Mouse (Mus musculus) hindbrain, embryonic 10.5 days (tissue): ENCODE measurements around the gene Lsm3. TPM values are rescaled to one million over a fixed set of nuclear protein-coding genes. Genes with fewer than 3 reads are reported as not detected.

Experiments used
- DNase-seq: peaks from one replicate; pipeline ENCODE4 v3.0.0-alpha.2; 2017; ENCODE audit warnings: low spot score
- H3K27ac ChIP-seq: fragments of 300-500 bp; sonication (generic); 2 replicates; pipeline ENCODE4 v1.5.1; 2016; ENCODE audit warnings: mild to moderate bottlenecking, moderate library complexity
- H3K27me3 ChIP-seq: fragments of 300-500 bp; sonication (generic); 2 replicates; pipeline ENCODE4 v1.6.1; 2016; ENCODE audit warnings: mild to moderate bottlenecking; ENCODE audit not compliant: poor library complexity, insufficient read depth, severe bottlenecking
- H3K36me3 ChIP-seq: fragments of 300-500 bp; sonication (generic); 2 replicates; pipeline ENCODE4 v1.6.1; 2016; ENCODE audit warnings: mild to moderate bottlenecking, moderate library complexity
- H3K4me1 ChIP-seq: fragments of 300-500 bp; sonication (generic); replicated peaks from 2 replicates; pipeline ENCODE4 v1.6.1; 2016; ENCODE audit warnings: mild to moderate bottlenecking
- H3K4me3 ChIP-seq: fragments of 300-500 bp; sonication (generic); 2 replicates; pipeline ENCODE4 v1.5.1; 2016; ENCODE audit warnings: mild to moderate bottlenecking, moderate library complexity
- H3K9me3 ChIP-seq: fragments of 300-500 bp; sonication (generic); 2 replicates; pipeline ENCODE4 v1.6.1; 2016; ENCODE audit warnings: mild to moderate bottlenecking, moderate library complexity
- WGBS: fragments of 180-500 bp; shearing (Covaris S2); methylation state at CpG from one replicate; pipeline ENCODE4 v1.1.7; 2016; 5-methylcytosine and 5-hydroxymethylcytosine counted together
- polyA plus RNA-seq: library from polyadenylated mRNA; unstranded; fragments of >200 nt; fragmentation: Nextera tagmentation; extraction: Ambion mirVana; gene quantifications from 2 replicates; pipeline ENCODE4 v1.2.1, GENCODE M21; 2016

The Lsm3 gene
- polyA plus RNA-seq, 1 experiment from 2014 or later, result 340 TPM

- WGBS, result 96% methylated on average over 5 of the region's 5 CpGs
- no peaks in the 10 kb centered on the region; the same call in 1 of the 2 replicates for H3K4me1 ChIP-seq
- DNase-seq, result no peak
- peaks cover 88% of the 10 kb centered on the region for H3K36me3 ChIP-seq
- no peak overlapping the region for H3K27ac ChIP-seq
- no peak overlapping the region for H3K4me3 ChIP-seq
- no peaks in the 10 kb centered on the region for H3K27me3 ChIP-seq
- H3K9me3 ChIP-seq, result no peaks in the 10 kb centered on the region
Observed at GRCm38 (mm10) chr6:91522816-91523215, 7.1 kb downstream of the Lsm3 start.

DNA sequence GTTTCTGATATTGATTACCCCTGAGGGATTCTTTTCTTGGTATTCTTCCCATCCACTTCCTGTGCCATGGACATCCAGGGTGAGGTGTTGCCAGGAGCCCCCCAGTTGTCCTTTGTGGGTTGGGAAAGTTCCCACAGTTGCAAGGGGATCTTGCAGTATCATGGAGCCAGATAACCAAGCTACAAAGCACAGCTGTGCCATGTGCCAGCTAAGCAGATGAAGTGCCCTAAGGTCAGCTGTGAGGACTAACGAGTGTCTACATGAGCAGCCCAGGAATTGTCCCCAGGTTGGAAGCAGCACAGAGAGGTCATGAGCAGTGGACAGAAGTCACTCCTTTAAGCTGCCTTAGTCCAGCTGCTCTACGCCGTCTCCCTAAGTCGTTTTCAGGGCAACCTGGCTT is 9.8 kb downstream of the Lsm3 start:
- Histone ChIP-seq H3K9me3 (no peaks in the 10 kb centered on the region), H3K36me3 (peaks cover 82% of the 10 kb centered on the region), H3K4me3 (no peak overlapping the region), H3K4me1 (no peaks in the 10 kb centered on the region; the same call in 1 of the 2 replicates), H3K27ac (no peak overlapping the region), H3K27me3 (no peaks in the 10 kb centered on the region)
- 87% methylated on average over 4 of the region's 4 CpGs for WGBS
- no peak for DNase-seq

GRCm38 (mm10) chr6:91527227-91527860 is 11.6 kb downstream of the Lsm3 start:
- Histone ChIP-seq H3K36me3 (peaks cover 64% of the 10 kb centered on the region), H3K27ac (no peak overlapping the region)
- no peak for DNase-seq

GRCm38 (mm10) chr6:91528265-91528664 is 12.5 kb downstream of the Lsm3 start:
- Histone ChIP-seq H3K36me3 (peaks cover 54% of the 10 kb centered on the region), H3K4me1 (peaks cover 5% of the 10 kb centered on the region; the same call in 1 of the 2 replicates), H3K27me3 (no peaks in the 10 kb centered on the region), H3K9me3 (no peaks in the 10 kb centered on the region), H3K4me3 (no peak overlapping the region), H3K27ac (no peak overlapping the region)
- 89% methylated on average over 7 of the region's 7 CpGs for WGBS
- DNase-seq, result no peak

More at GRCm38 (mm10) chr6:91527227-91527860, 11.6 kb downstream of the Lsm3 start:
- H3K9me3 ChIP-seq, result no peaks in the 10 kb centered on the region
- no peak overlapping the region for H3K4me3 ChIP-seq
- no peaks in the 10 kb centered on the region for H3K27me3 ChIP-seq
- no peaks in the 10 kb centered on the region; the same call in 1 of the 2 replicates for H3K4me1 ChIP-seq
- 54% methylated on average over 5 of the region's 5 CpGs for WGBS

- Histone ChIP-seq H3K27me3 (no peaks in the 10 kb centered on the region), H3K27ac (no peak overlapping the region), H3K4me3 (no peak overlapping the region), H3K9me3 (no peaks in the 10 kb centered on the region), H3K4me1 (peaks cover 12% of the 10 kb centered on the region), H3K36me3 (peaks cover 30% of the 10 kb centered on the region)
- WGBS, result 87% methylated on average over 8 of the region's 8 CpGs
- DNase-seq, result no peak
Observed at GRCm38 (mm10) chr6:91530673-91531072, 14.9 kb downstream of the Lsm3 start.

GRCm38 (mm10) chr6:91531276-91531675 is 15.5 kb downstream of the Lsm3 start:
- DNase-seq, result no peak
- Histone ChIP-seq H3K9me3 (no peaks in the 10 kb centered on the region), H3K36me3 (peaks cover 26% of the 10 kb centered on the region), H3K27me3 (no peaks in the 10 kb centered on the region), H3K4me1 (peaks cover 12% of the 10 kb centered on the region), H3K27ac (no peak overlapping the region), H3K4me3 (no peak overlapping the region)
- 89% methylated on average over 6 of the region's 6 CpGs for WGBS

DNA sequence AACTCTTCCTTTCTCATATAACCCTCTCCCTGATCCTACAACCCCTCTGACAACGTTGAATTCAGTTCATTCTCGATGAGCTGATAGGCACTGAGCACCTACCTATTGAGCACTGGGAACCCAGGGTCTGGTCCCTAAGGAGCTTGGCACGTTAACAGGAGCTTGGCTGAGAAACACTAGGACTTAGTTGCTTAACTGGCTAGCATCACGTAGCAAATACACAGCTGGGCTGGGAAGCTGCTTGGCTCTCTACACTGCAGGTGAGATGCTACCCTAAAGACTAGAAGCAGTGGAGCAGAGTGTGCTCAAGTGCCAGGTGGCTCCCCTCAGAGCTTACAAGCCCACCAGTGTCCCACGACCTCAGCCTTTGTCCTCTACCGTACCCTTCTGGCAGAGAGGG is 16.9 kb downstream of the Lsm3 start:
- 0 out of 2 replicates have a peak overlapping the region, but pooled peaks have one; percentile 13 for H3K27ac ChIP-seq
- DNase-seq, result no peak
- 76% methylated on average over 6 of the region's 6 CpGs for WGBS

DNA sequence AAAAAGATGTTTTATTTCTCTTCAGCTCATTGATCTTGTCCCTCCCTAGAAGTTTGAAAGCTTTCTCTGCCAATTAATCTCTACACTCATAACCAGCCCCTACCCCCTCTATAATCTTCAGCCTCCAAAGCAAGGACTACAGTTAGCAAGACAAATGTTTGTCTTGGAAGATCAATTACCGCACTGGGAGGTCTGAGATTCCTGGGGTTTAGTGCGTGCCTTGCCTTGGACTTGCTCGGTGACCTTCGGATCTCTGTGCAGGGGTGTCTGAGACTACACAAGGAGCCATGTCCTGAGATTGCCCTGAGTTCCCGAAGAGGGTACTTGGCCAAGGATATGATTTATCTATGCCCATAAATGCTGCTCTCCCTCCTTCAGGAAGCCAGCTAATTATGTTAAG is 17.6 kb downstream of the Lsm3 start:
- H3K27ac ChIP-seq, result no peak overlapping the region; the same call in 1 of the 2 replicates
- H3K9me3 ChIP-seq, result no peaks in the 10 kb centered on the region
- no peak overlapping the region for H3K4me3 ChIP-seq
- 63% methylated on average over 5 of the region's 5 CpGs for WGBS
- no peaks in the 10 kb centered on the region for H3K27me3 ChIP-seq
- DNase-seq, result no peak
- H3K36me3 ChIP-seq, result peaks cover 16% of the 10 kb centered on the region
- peaks cover 12% of the 10 kb centered on the region; the same call in 1 of the 2 replicates for H3K4me1 ChIP-seq

More for the DNA sequence above, 16.9 kb downstream of the Lsm3 start:
- H3K4me1 ChIP-seq, result peaks cover 12% of the 10 kb centered on the region; the same call in 1 of the 2 replicates
- H3K4me3 ChIP-seq, result no peak overlapping the region
- no peaks in the 10 kb centered on the region for H3K9me3 ChIP-seq
- no peaks in the 10 kb centered on the region for H3K27me3 ChIP-seq
- H3K36me3 ChIP-seq, result peaks cover 22% of the 10 kb centered on the region

DNA sequence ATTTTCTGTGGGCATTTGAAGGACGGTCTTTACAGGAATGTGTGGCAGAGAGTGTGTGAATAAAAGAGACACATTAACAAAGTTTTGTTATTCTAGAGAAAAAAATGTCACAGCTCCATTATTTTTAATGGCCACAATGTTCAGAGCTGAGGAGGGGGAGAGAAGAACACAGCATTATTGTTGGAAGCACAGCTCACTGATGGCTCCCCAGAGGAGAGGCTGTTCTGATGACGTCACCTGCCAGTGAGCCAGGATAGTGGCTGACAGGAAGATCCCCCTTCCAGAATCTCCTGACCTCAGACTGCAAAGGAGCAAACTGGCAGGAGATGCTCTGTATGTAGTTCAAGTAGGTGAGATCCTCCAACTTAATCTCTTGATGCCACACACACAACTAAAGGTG is 18.0 kb downstream of the Lsm3 start:
- Histone ChIP-seq H3K4me1 (peaks cover 12% of the 10 kb centered on the region; the same call in 1 of the 2 replicates), H3K36me3 (peaks cover 12% of the 10 kb centered on the region), H3K9me3 (no peaks in the 10 kb centered on the region), H3K27ac (no peak overlapping the region; the same call in 1 of the 2 replicates), H3K4me3 (no peak overlapping the region), H3K27me3 (no peaks in the 10 kb centered on the region)
- DNase-seq, result no peak
- 64% methylated on average over 2 of the region's 2 CpGs for WGBS

DNA sequence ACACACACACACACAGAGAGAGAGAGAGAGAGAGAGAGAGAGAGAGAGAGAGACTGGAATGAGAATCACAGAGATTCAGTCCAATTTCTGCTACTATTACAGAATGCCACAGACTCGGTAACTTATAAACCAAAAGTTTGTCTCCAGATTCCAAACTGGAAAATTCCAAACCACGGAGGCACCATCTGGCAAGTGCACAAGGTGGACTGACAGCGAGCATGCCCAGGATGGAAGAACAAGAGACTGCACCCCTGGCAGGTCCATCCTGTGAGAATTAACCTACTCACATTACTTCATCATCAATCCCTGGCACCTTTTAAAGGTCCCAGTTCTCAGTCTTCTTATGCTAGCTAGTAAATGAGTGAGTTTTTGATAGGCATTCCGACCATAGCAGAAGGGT is 18.5 kb downstream of the Lsm3 start:
- 88% methylated on average over 4 of the region's 4 CpGs for WGBS
- Histone ChIP-seq H3K9me3 (no peaks in the 10 kb centered on the region), H3K36me3 (peaks cover 7% of the 10 kb centered on the region; the same call in 1 of the 2 replicates), H3K27ac (no peak overlapping the region), H3K4me1 (peaks cover 12% of the 10 kb centered on the region; the same call in 1 of the 2 replicates), H3K4me3 (no peak overlapping the region), H3K27me3 (no peaks in the 10 kb centered on the region)
- no peak for DNase-seq

DNA sequence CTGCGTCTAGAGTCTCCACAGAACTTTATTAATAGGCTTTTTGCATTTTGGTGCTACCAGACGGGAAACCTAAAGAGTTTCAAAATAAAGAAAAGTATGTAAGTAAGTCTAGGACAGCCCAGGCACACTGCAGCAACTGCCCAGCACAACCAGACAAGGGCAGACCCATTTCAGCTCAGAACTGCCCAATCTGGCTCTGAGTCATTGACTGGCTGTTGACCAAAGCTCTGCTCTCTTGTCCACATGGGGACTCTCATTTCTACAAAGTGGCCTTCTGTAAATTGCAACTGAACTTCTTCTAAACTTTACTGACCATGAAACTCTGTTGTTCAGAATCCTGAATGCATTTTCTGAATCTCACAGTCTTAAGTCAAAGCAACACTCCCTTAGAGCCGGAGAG is 19.5 kb downstream of the Lsm3 start:
- 82% methylated on average over 3 of the region's 3 CpGs for WGBS
- Histone ChIP-seq H3K9me3 (no peaks in the 10 kb centered on the region), H3K4me1 (peaks cover 12% of the 10 kb centered on the region; the same call in 1 of the 2 replicates), H3K27ac (no peak overlapping the region), H3K27me3 (no peaks in the 10 kb centered on the region), H3K4me3 (no peak overlapping the region), H3K36me3 (no peaks in the 10 kb centered on the region)
- no peak for DNase-seq

- no peak overlapping the region for H3K4me3 ChIP-seq
- H3K9me3 ChIP-seq, result no peaks in the 10 kb centered on the region
- H3K4me1 ChIP-seq, result peaks cover 14% of the 10 kb centered on the region
- no peak for DNase-seq
- WGBS, result 93% methylated on average over 11 of the region's 11 CpGs
- no peaks in the 10 kb centered on the region for H3K27me3 ChIP-seq
- no peak overlapping the region for H3K27ac ChIP-seq
- no peaks in the 10 kb centered on the region for H3K36me3 ChIP-seq
Observed at GRCm38 (mm10) chr6:91536047-91536765, 20.5 kb downstream of the Lsm3 start.

- Histone ChIP-seq H3K9me3 (no peaks in the 10 kb centered on the region), H3K27ac (no peak overlapping the region; the same call in 1 of the 2 replicates), H3K27me3 (no peaks in the 10 kb centered on the region), H3K4me3 (no peak overlapping the region), H3K36me3 (no peaks in the 10 kb centered on the region), H3K4me1 (peaks cover 27% of the 10 kb centered on the region)
- WGBS, result 69% methylated on average over 3 of the region's 3 CpGs
- no peak for DNase-seq
Observed at GRCm38 (mm10) chr6:91541276-91541675, 25.5 kb downstream of the Lsm3 start.
